Mouse (Mus musculus): Measurements from ENCODE around the gene AC131692.1.

- TF ChIP-seq GATA1 (IDR thresholded peaks at IDR 0.05; ENCODE audit: borderline replicate concordance, low read length) (no peak), FLI1 (IDR thresholded peaks at IDR 0.05; ENCODE audit: low read length) (no peak)
Observed at GRCm38 (mm10) chr19:6076564-6077393, 17.4 kb upstream of the AC131692.1 start, which contains the start of gene Vps51.
